Mouse (Mus musculus) cortical plate, adult 2 months (tissue): ENCODE measurements around the gene Gm1043.

Source experiments
- CTCF ChIP-seq: fragments of 200-500 bp; IDR thresholded peaks from 2 replicates; pipeline ENCODE4 v1.5.1; 2011; ENCODE audit warnings: mild to moderate bottlenecking, control low read depth, low read length; ENCODE audit not compliant: insufficient read depth; ENCODE audit errors: extremely low read depth
- POLR2A ChIP-seq: fragments of 200-500 bp; IDR thresholded peaks from 2 replicates; pipeline ENCODE4 v1.6.1; 2011; ENCODE audit warnings: mild to moderate bottlenecking, low read length, control low read depth; ENCODE audit not compliant: insufficient read depth; ENCODE audit errors: extremely low read depth

DNA sequence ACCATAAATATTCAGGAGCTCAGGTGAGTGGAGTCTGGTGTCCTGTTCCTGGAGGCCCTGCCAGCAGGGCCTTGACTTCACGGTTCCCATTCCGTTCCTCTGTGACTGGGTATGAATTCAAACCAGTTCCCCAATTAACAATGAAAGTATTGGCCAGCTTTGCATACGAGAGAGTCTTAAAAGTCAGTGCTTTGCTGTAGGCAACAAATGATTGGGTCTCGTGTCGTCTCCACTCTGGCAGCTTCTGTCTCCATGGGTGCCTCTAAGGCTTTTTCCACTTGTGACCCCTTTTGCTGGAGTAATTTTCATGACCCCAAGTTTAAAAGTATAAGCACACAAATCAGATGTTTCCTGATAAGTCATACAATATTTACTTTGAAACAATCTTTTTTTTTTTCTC, 4.6 kb upstream of the Gm1043 start:
- TF ChIP-seq POLR2A (no peak), CTCF (no peak)
